Mouse (Mus musculus) MEL (cell line): Measurements from ENCODE around the gene Mrps26. TPM values are rescaled to one million over a fixed set of nuclear protein-coding genes. Genes with fewer than 3 reads are reported as not detected.

Source experiments
- DNase-seq: peaks from one replicate; pipeline ENCODE4 v3.0.0; 2011; ENCODE audit warnings: low read depth, low spot score
- H3K27ac ChIP-seq: 2 replicates; pipeline ENCODE4 v1.5.1; 2012; ENCODE audit warnings: low read depth, mild to moderate bottlenecking, control low read depth, low read length, moderate library complexity; ENCODE audit not compliant: control insufficient read depth
- H3K27me3 ChIP-seq, 2 experiments: fragments of 150-350 bp in 1 of 2; sonication (generic) in 1 of 2; 2 replicates each; pipeline ENCODE4 v1.6.1; 2012; ENCODE audit warnings: low read length in 2 of 2, mild to moderate bottlenecking in 2 of 2, improper control_type of control experiment in 1 of 2, moderate library complexity in 1 of 2; ENCODE audit not compliant: insufficient read depth in 2 of 2, control insufficient read depth in 1 of 2
- H3K36me3 ChIP-seq, 2 experiments: 2 replicates each; pipeline ENCODE4 v1.6.1; 2012 to 2014; ENCODE audit warnings: low read length in 2 of 2, improper control_type of control experiment in 1 of 2, inconsistent platforms in 1 of 2, mild to moderate bottlenecking in 1 of 2; ENCODE audit not compliant: insufficient read depth in 2 of 2, control insufficient read depth in 1 of 2
- H3K4me1 ChIP-seq, 2 experiments: fragments of 150-350 bp in 1 of 2; sonication (generic) in 1 of 2; 2 replicates each; pipeline ENCODE4 v1.6.1; 2012; ENCODE audit warnings: low read length in 2 of 2, improper control_type of control experiment in 1 of 2, mild to moderate bottlenecking in 1 of 2; ENCODE audit not compliant: insufficient read depth in 2 of 2, control insufficient read depth in 1 of 2
- H3K4me3 ChIP-seq, 2 experiments: fragments of 150-350 bp in 1 of 2; sonication (generic) in 1 of 2; 2 replicates each; pipeline ENCODE4 v1.5.1; 2012; ENCODE audit warnings: low read depth in 2 of 2, low read length in 2 of 2, mild to moderate bottlenecking in 2 of 2, moderate library complexity in 2 of 2, control low read depth in 1 of 2, improper control_type of control experiment in 1 of 2; ENCODE audit not compliant: control insufficient read depth in 1 of 2, insufficient read depth in 1 of 2
- H3K79me2 ChIP-seq: 2 replicates; pipeline ENCODE4 v1.6.1; 2012; ENCODE audit warnings: mild to moderate bottlenecking, low read length, moderate library complexity; ENCODE audit not compliant: control insufficient read depth, poor library complexity, insufficient read depth
- H3K9ac ChIP-seq: 2 replicates; pipeline ENCODE4 v1.6.1; 2012; ENCODE audit warnings: low read depth, mild to moderate bottlenecking, control low read depth, low read length, moderate library complexity; ENCODE audit not compliant: control insufficient read depth, poor library complexity, severe bottlenecking
- H3K9me3 ChIP-seq: fragments of 150-350 bp; sonication (generic); replicated peaks from 2 replicates; pipeline ENCODE4 v1.6.1; 2012; ENCODE audit warnings: mild to moderate bottlenecking, low read length, improper control_type of control experiment, moderate library complexity; ENCODE audit not compliant: insufficient read depth
- CHD1 ChIP-seq: IDR thresholded peaks from 2 replicates; pipeline ENCODE4 v1.6.1; 2012; ENCODE audit warnings: low read depth, mild to moderate bottlenecking, inconsistent platforms, low read length, improper control_type of control experiment
- CHD2 ChIP-seq: IDR thresholded peaks from 2 replicates; pipeline ENCODE4 v1.6.1; 2011; ENCODE audit warnings: low read length, improper control_type of control experiment
- CTCF ChIP-seq, 3 experiments: IDR thresholded peaks in 2 of 3; conservative IDR thresholded peaks in 1 of 3; 2 replicates each; pipeline ENCODE4 v1.5.1; 2011 to 2012; ENCODE audit warnings: low read length in 3 of 3, low read depth in 2 of 3, mild to moderate bottlenecking in 2 of 3, improper control_type of control experiment in 1 of 3, inconsistent platforms in 1 of 3, mixed read lengths in 1 of 3, moderate library complexity in 1 of 3; ENCODE audit not compliant: control insufficient read depth in 1 of 3, insufficient read depth in 1 of 3, poor library complexity in 1 of 3, severe bottlenecking in 1 of 3
- ETS1 ChIP-seq: IDR thresholded peaks from 2 replicates; pipeline ENCODE4 v1.6.1; 2012; ENCODE audit warnings: low read depth, mild to moderate bottlenecking, inconsistent platforms, low read length, improper control_type of control experiment, moderate library complexity
- GABPA ChIP-seq: IDR thresholded peaks from 2 replicates; pipeline ENCODE4 v1.6.1; 2012; ENCODE audit warnings: low read depth, mild to moderate bottlenecking, inconsistent platforms, low read length, improper control_type of control experiment, moderate library complexity
- GATA1 ChIP-seq: IDR thresholded peaks from 2 replicates; pipeline ENCODE4 v1.6.1; 2011; ENCODE audit warnings: low read depth, low read length, improper control_type of control experiment
- HCFC1 ChIP-seq: IDR thresholded peaks from 2 replicates; pipeline ENCODE4 v1.6.1; 2012; ENCODE audit warnings: low read depth, mild to moderate bottlenecking, inconsistent platforms, low read length, improper control_type of control experiment, moderate library complexity
- JUND ChIP-seq: IDR thresholded peaks from 2 replicates; pipeline ENCODE4 v1.6.1; 2011; ENCODE audit warnings: low read depth, mild to moderate bottlenecking, improper control_type of control experiment, low read length
- MAFK ChIP-seq: IDR thresholded peaks from 2 replicates; pipeline ENCODE4 v1.6.1; 2011; ENCODE audit warnings: low read depth, mild to moderate bottlenecking, low read length, improper control_type of control experiment, borderline replicate concordance
- MAX ChIP-seq: IDR thresholded peaks from 2 replicates; pipeline ENCODE4 v1.6.1; 2011; ENCODE audit warnings: low read length, improper control_type of control experiment
- MEF2A ChIP-seq: IDR thresholded peaks from 2 replicates; pipeline ENCODE4 v1.6.1; 2014; ENCODE audit warnings: low read depth, mild to moderate bottlenecking, inconsistent platforms, low read length, improper control_type of control experiment; ENCODE audit not compliant: poor library complexity, insufficient replicate concordance, severe bottlenecking; ENCODE audit errors: extremely low read depth
- MXI1 ChIP-seq: IDR thresholded peaks from 2 replicates; pipeline ENCODE4 v1.6.1; 2011; ENCODE audit warnings: mild to moderate bottlenecking, low read depth, low read length, improper control_type of control experiment
- MYC ChIP-seq: IDR thresholded peaks from 2 replicates; pipeline ENCODE4 v1.6.1; 2011; ENCODE audit warnings: low read depth, mild to moderate bottlenecking, low read length, improper control_type of control experiment, moderate library complexity
- NELFE ChIP-seq: IDR thresholded peaks from 2 replicates; pipeline ENCODE4 v1.6.1; 2011; ENCODE audit warnings: low read depth, low read length, improper control_type of control experiment
- POLR2A ChIP-seq, 2 experiments: IDR thresholded peaks; 2 replicates each; pipeline ENCODE4 v1.6.1; 2011 to 2012; ENCODE audit warnings: low read length in 2 of 2, mild to moderate bottlenecking in 2 of 2, control low read depth in 1 of 2, improper control_type of control experiment in 1 of 2, low read depth in 1 of 2, moderate library complexity in 1 of 2; ENCODE audit not compliant: control insufficient read depth in 1 of 2, insufficient read depth in 1 of 2, poor library complexity in 1 of 2
- POLR2AphosphoS2 ChIP-seq: IDR thresholded peaks from 2 replicates; pipeline ENCODE4 v1.6.1; 2011; ENCODE audit warnings: low read length, improper control_type of control experiment
- SIN3A ChIP-seq: IDR thresholded peaks from 2 replicates; pipeline ENCODE4 v1.6.1; 2012; ENCODE audit warnings: low read length, improper control_type of control experiment, inconsistent platforms
- SMC3 ChIP-seq: IDR thresholded peaks from 2 replicates; pipeline ENCODE4 v1.6.1; 2011; ENCODE audit warnings: low read depth, low read length, improper control_type of control experiment
- TAL1 ChIP-seq: IDR thresholded peaks from 2 replicates; pipeline ENCODE4 v1.6.1; 2012; ENCODE audit warnings: mild to moderate bottlenecking, inconsistent platforms, low read length, moderate library complexity, mixed read lengths
- TBP ChIP-seq: IDR thresholded peaks from 2 replicates; pipeline ENCODE4 v1.8.0; 2011; ENCODE audit warnings: low read depth, low read length, improper control_type of control experiment
- USF1 ChIP-seq: IDR thresholded peaks from 2 replicates; pipeline ENCODE4 v1.6.1; 2014; ENCODE audit warnings: low read depth, mild to moderate bottlenecking, inconsistent platforms, low read length, improper control_type of control experiment, moderate library complexity
- ZC3H11A ChIP-seq: IDR thresholded peaks from 2 replicates; pipeline ENCODE4 v1.6.1; 2012; ENCODE audit warnings: low read depth, mild to moderate bottlenecking, inconsistent platforms, low read length, improper control_type of control experiment
- ZKSCAN1 ChIP-seq: IDR thresholded peaks from 2 replicates; pipeline ENCODE4 v1.6.1; 2012; ENCODE audit warnings: low read depth, mild to moderate bottlenecking, inconsistent platforms, low read length, improper control_type of control experiment, moderate library complexity
- ZMIZ1 ChIP-seq: IDR thresholded peaks from 2 replicates; pipeline ENCODE4 v1.6.1; 2012; ENCODE audit warnings: low read depth, mild to moderate bottlenecking, inconsistent platforms, low read length, improper control_type of control experiment, moderate library complexity
- polyA plus RNA-seq, 2 experiments: library from polyadenylated mRNA; stranded (reverse) in 1 of 2; unstranded in 1 of 2; fragments of >175 nt in 1 of 2; fragments of >200 nt in 1 of 2; gene quantifications; 2 replicates each; pipeline versions ENCODE4 v1.2.1 to v1.2.4; 2012; ENCODE audit warnings: low replicate concordance in 2 of 2, low read depth in 1 of 2; ENCODE audit not compliant: insufficient read length in 2 of 2, insufficient read depth in 1 of 2, missing spikeins in 1 of 2
- total RNA-seq: library from RNA; depleted of rRNA; stranded (reverse); fragments of 300-350 nt; gene quantifications from 2 replicates; pipeline ENCODE4 v1.2.3, GENCODE M21; 2012

Mrps26 gene
- total and polyA plus RNA-seq, 3 experiments, result 121 to 154 TPM; not detected in 1

DNA sequence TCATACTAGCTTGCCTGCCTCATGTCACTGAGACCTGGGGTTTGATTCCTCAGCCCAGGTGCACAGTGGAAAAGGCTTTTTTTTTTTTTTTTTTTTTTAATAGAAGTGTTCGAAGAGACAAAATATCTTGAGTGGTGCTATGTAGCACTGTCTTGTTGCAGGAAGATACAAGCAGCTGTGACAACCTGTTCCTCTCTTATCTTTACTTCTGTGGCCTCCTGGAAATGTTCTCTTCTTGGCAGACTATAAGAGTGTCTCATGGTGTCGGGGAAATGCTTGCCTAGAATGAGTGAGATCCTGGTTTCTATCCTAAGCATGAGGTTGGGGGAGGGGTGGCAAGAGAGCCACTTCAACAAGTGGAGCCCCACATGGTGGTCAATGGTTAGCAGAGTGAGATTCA, 24.8 kb downstream of the Mrps26 start (continued):
- TF ChIP-seq GATA1 (peak; percentile 72), MEF2A (no peak), MXI1 (no peak), GABPA (no peak), SIN3A (peak; percentile 46), ZMIZ1 (no peak)

GRCm38 (mm10) chr2:130589157-130589556, 25.6 kb downstream of the Mrps26 start:
- H3K4me3 ChIP-seq, result no peak overlapping the region
- H3K27ac ChIP-seq, result no peak overlapping the region
- no peaks in the 10 kb centered on the region for H3K79me2 ChIP-seq
- H3K4me1 ChIP-seq, result peaks cover 11 to 25% of the 10 kb centered on the region in 2 experiments
- no peak overlapping the region for H3K9ac ChIP-seq
- peaks cover 0 to 8% of the 10 kb centered on the region in 2 experiments; a peak in 2 of 4 replicates for H3K36me3 ChIP-seq
- no peaks in the 10 kb centered on the region for H3K27me3 ChIP-seq
- no peaks in the 10 kb centered on the region for H3K9me3 ChIP-seq
- DNase-seq, result no peak
- TF ChIP-seq SIN3A, result no peak
- TF ChIP-seq MYC, result no peak
- no peak for TF ChIP-seq CHD1
- no peak for TF ChIP-seq MAX
- no peak for TF ChIP-seq CTCF (IDR thresholded peaks at IDR 0.05 in 2 of 3, conservative IDR thresholded peaks at IDR 0.05 in 1 of 3; ENCODE audit: control insufficient read depth in 1 of 3, insufficient read depth in 1 of 3, low read depth in 2 of 3, low read length in 3 of 3, poor library complexity in 1 of 3, severe bottlenecking in 1 of 3)
- TF ChIP-seq, all 39 proteins: peak for 0

GRCm38 (mm10) chr2:130589761-130590160, 26.2 kb downstream of the Mrps26 start:
- H3K79me2 ChIP-seq, result no peaks in the 10 kb centered on the region
- peaks cover 11 to 25% of the 10 kb centered on the region in 2 experiments for H3K4me1 ChIP-seq
- no peak overlapping the region for H3K9ac ChIP-seq
- TF ChIP-seq TAL1, result no peak
- TF ChIP-seq HCFC1, result no peak
- TF ChIP-seq POLR2A (IDR thresholded peaks at IDR 0.05; ENCODE audit: control insufficient read depth in 1 of 2, insufficient read depth in 1 of 2, low read depth in 1 of 2, low read length in 2 of 2, poor library complexity in 1 of 2), result no peak
- no peak for TF ChIP-seq USF1
- no peak for TF ChIP-seq MAFK
- TF ChIP-seq JUND, result no peak
- no peak for TF ChIP-seq POLR2AphosphoS2
- TF ChIP-seq ZKSCAN1, result no peak
- no peak for TF ChIP-seq SIN3A
- TF ChIP-seq ZC3H11A, result no peak
- TF ChIP-seq SMC3, result no peak
- no peak for TF ChIP-seq ETS1
- no peak for TF ChIP-seq MAX
- no peak for TF ChIP-seq MXI1
- no peak for TF ChIP-seq CHD1
- TF ChIP-seq NELFE, result no peak
- no peak for TF ChIP-seq ZMIZ1
- TF ChIP-seq GABPA, result no peak
- TF ChIP-seq TBP, result no peak
- no peak for TF ChIP-seq CHD2
- H3K4me3 ChIP-seq, result no peak overlapping the region
- no peak for DNase-seq
- H3K27ac ChIP-seq, result no peak overlapping the region
- H3K9me3 ChIP-seq, result no peaks in the 10 kb centered on the region
- H3K27me3 ChIP-seq, result no peaks in the 10 kb centered on the region
- peaks cover 0 to 8% of the 10 kb centered on the region in 2 experiments; a peak in 2 of 4 replicates for H3K36me3 ChIP-seq
